Mouse (Mus musculus): ENCODE measurements around the gene Vmn2r76. TPM values are rescaled to one million over a fixed set of nuclear protein-coding genes. Genes with fewer than 3 reads are reported as not detected.

Gene Vmn2r76
- total RNA-seq (2023), result not detected

DNA sequence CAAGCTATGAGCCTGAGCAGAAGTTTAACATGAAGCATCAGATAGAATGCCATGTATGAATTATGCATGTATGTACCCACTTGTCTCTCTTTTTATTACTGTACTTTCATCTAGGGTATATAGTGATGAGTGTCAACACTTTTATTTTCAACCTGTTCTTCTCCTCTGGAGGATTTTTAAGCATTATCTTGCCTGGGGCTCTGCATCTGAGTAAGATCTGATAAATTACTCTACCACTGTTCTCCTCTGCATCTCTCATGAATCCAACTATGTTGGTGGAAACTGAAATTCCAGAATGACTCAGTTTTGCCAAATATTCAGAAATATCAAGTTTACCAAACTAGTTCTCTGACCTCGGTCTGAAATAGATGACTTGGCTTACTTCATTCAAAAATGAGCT lies at the start of gene Vmn2r76:
Gene Vmn2r76, minus strand, starts transcription at position 101 of the 400 bp plus-strand sequence.

DNA sequence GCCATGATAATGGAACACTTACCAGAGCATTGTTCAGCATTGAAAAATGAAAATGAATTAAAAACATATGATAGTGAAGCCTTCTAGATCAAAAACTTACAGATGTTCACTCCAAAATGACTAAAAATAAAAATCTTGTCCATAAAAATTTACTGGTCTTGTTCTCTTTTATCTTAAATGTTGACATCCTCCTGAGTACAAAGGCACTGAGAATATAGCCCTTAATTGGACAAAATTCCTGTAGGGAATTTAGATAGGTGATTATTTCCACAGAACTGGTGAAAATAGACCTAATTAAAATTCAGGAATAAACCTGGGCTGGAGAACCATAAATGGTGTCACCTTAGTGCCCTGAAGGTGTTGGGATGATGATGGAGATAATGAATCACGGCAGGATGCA lies 31.0 kb upstream of the Vmn2r76 start, which contains the start of gene Olfr310:
Gene Olfr310, minus strand, starts transcription at position 101 of the 400 bp plus-strand sequence.

DNA sequence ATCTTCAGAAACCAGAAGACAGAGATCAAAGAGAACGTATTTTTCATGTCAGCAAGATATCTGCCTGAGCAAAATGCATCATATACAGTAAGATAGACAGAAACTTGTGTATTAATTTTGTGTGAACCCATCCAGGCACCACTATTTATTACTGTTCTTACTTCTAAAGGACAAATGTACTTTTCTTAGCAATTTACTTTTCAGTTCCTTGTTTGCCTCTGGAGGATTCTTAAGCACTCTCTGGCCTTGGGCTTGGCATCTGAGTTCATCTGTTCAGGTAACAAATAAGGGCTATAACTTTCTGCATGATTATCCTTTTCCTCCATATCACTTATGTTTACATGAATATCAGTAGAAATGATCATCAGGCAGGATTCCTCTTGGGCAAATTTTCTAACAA lies 74.4 kb downstream of the Vmn2r76 start, which contains the start of gene Vmn2r75:
Gene Vmn2r75, minus strand, starts transcription at position 101 of the 400 bp plus-strand sequence.

Other genes starting within 250 kb of the Vmn2r76 start
- not detected for gene Vmn2r75, start 74.5 kb downstream of the Vmn2r76 start, total RNA-seq (2023)
- gene Olfr310, start 30.9 kb upstream of the Vmn2r76 start, total RNA-seq (2023), result not detected
- gene Olfr309, start 67.4 kb upstream of the Vmn2r76 start, total RNA-seq (2023), result not detected
- gene Olfr308, start 79.3 kb upstream of the Vmn2r76 start, total RNA-seq (2023), result not detected
- not detected for gene Olfr307, start 91.3 kb upstream of the Vmn2r76 start, total RNA-seq (2023)
- not detected for gene Olfr305, start 120.6 kb upstream of the Vmn2r76 start, total RNA-seq (2023)
- not detected for gene Olfr304, start 140.3 kb upstream of the Vmn2r76 start, total RNA-seq (2023)
- not detected for gene Olfr303, start 151.5 kb upstream of the Vmn2r76 start, total RNA-seq (2023)
- gene Olfr301, start 157.5 kb upstream of the Vmn2r76 start, total RNA-seq (2023), result not detected
- gene Olfr299, start 213.6 kb upstream of the Vmn2r76 start, total RNA-seq (2023), result not detected
- gene Olfr298, start 246.2 kb upstream of the Vmn2r76 start, total RNA-seq (2023), result not detected